Mouse (Mus musculus): ENCODE results near the gene G6pc. TPM values are rescaled to one million over a fixed set of nuclear protein-coding genes. Genes with fewer than 3 reads are reported as not detected.

The G6pc gene
- polyA plus RNA-seq, 1 experiment, result not detected

- WGBS, result 73% methylated on average over 11 of the region's 11 CpGs
- Histone ChIP-seq H3K4me1 (ENCODE audit: control insufficient read depth, insufficient read depth, low read length) (no peaks in the 10 kb centered on the region), H3K4me3 (replicated peaks; ENCODE audit: insufficient read depth, low read depth, low read length) (no peak overlapping the region), H3K27me3 (ENCODE audit: control insufficient read depth, insufficient read depth, low read length) (no peaks in the 10 kb centered on the region), H3K27ac (ENCODE audit: insufficient read depth, low read length) (no peak overlapping the region)
- no peak for TF ChIP-seq CTCF (IDR thresholded peaks at IDR 0.05; ENCODE audit: borderline replicate concordance, insufficient read depth, low read depth, low read length)
- TF ChIP-seq POLR2A (IDR thresholded peaks at IDR 0.05; ENCODE audit: borderline replicate concordance, insufficient read depth, low read length), result no peak
- no peak for DNase-seq
These were observed 16.2 kb upstream of the G6pc start for GRCm38 (mm10) chr11:101351100-101351720.

GRCm38 (mm10) chr11:101351721-101352111 is 15.6 kb upstream of the G6pc start:
- DNase-seq, result no peak
- Histone ChIP-seq H3K4me3 (replicated peaks; ENCODE audit: insufficient read depth, low read depth, low read length) (no peak overlapping the region), H3K27me3 (ENCODE audit: control insufficient read depth, insufficient read depth, low read length) (no peaks in the 10 kb centered on the region), H3K4me1 (ENCODE audit: control insufficient read depth, insufficient read depth, low read length) (no peaks in the 10 kb centered on the region), H3K27ac (ENCODE audit: insufficient read depth, low read length) (no peak overlapping the region)
- no peak for TF ChIP-seq POLR2A (IDR thresholded peaks at IDR 0.05; ENCODE audit: borderline replicate concordance, insufficient read depth, low read length)
- no peak for TF ChIP-seq CTCF (IDR thresholded peaks at IDR 0.05; ENCODE audit: borderline replicate concordance, insufficient read depth, low read depth, low read length)
- WGBS, result 75% methylated on average over 3 of the region's 3 CpGs

- WGBS, result 81% methylated on average over 12 of the region's 12 CpGs
- no peak overlapping the region for H3K4me3 ChIP-seq (replicated peaks; ENCODE audit: insufficient read depth, low read depth, low read length)
- no peaks in the 10 kb centered on the region for H3K27me3 ChIP-seq (ENCODE audit: control insufficient read depth, insufficient read depth, low read length)
- TF ChIP-seq CTCF (IDR thresholded peaks at IDR 0.05; ENCODE audit: borderline replicate concordance, insufficient read depth, low read depth, low read length) (no peak), POLR2A (IDR thresholded peaks at IDR 0.05; ENCODE audit: borderline replicate concordance, insufficient read depth, low read length) (no peak)
- no peaks in the 10 kb centered on the region for H3K4me1 ChIP-seq (ENCODE audit: control insufficient read depth, insufficient read depth, low read length)
- no peak for DNase-seq
- H3K27ac ChIP-seq (ENCODE audit: insufficient read depth, low read length), result no peak overlapping the region
These were observed 13.9 kb upstream of the G6pc start for GRCm38 (mm10) chr11:101353436-101353835.

GRCm38 (mm10) chr11:101354438-101355010 is 12.8 kb upstream of the G6pc start:
- Histone ChIP-seq H3K27ac (ENCODE audit: insufficient read depth, low read length) (no peak overlapping the region), H3K4me3 (replicated peaks; ENCODE audit: insufficient read depth, low read depth, low read length) (no peak overlapping the region), H3K27me3 (ENCODE audit: control insufficient read depth, insufficient read depth, low read length) (no peaks in the 10 kb centered on the region), H3K4me1 (ENCODE audit: control insufficient read depth, insufficient read depth, low read length) (no peaks in the 10 kb centered on the region)
- TF ChIP-seq CTCF (IDR thresholded peaks at IDR 0.05; ENCODE audit: borderline replicate concordance, insufficient read depth, low read depth, low read length) (no peak), POLR2A (IDR thresholded peaks at IDR 0.05; ENCODE audit: borderline replicate concordance, insufficient read depth, low read length) (no peak)
- WGBS, result 77% methylated on average over 5 of the region's 5 CpGs
- no peak for DNase-seq

- 87% methylated on average over 2 of the region's 2 CpGs for WGBS
- DNase-seq, result no peak
- Histone ChIP-seq H3K27me3 (ENCODE audit: control insufficient read depth, insufficient read depth, low read length) (no peaks in the 10 kb centered on the region), H3K4me3 (replicated peaks; ENCODE audit: insufficient read depth, low read depth, low read length) (no peak overlapping the region), H3K27ac (ENCODE audit: insufficient read depth, low read length) (no peak overlapping the region), H3K4me1 (ENCODE audit: control insufficient read depth, insufficient read depth, low read length) (no peaks in the 10 kb centered on the region)
- TF ChIP-seq POLR2A (IDR thresholded peaks at IDR 0.05; ENCODE audit: borderline replicate concordance, insufficient read depth, low read length), result no peak
- TF ChIP-seq CTCF (IDR thresholded peaks at IDR 0.05; ENCODE audit: borderline replicate concordance, insufficient read depth, low read depth, low read length), result no peak
These were observed 11.4 kb upstream of the G6pc start for GRCm38 (mm10) chr11:101355916-101356315.

- no peak for DNase-seq
- Histone ChIP-seq H3K27me3 (ENCODE audit: control insufficient read depth, insufficient read depth, low read length) (no peaks in the 10 kb centered on the region), H3K27ac (ENCODE audit: insufficient read depth, low read length) (no peak overlapping the region), H3K4me1 (ENCODE audit: control insufficient read depth, insufficient read depth, low read length) (no peaks in the 10 kb centered on the region), H3K4me3 (replicated peaks; ENCODE audit: insufficient read depth, low read depth, low read length) (no peak overlapping the region)
- no peak for TF ChIP-seq CTCF (IDR thresholded peaks at IDR 0.05; ENCODE audit: borderline replicate concordance, insufficient read depth, low read depth, low read length)
- TF ChIP-seq POLR2A (IDR thresholded peaks at IDR 0.05; ENCODE audit: borderline replicate concordance, insufficient read depth, low read length), result no peak
- 77% methylated on average over 3 of the region's 3 CpGs for whole genome bisulfite sequencing
These were observed 9.7 kb upstream of the G6pc start for GRCm38 (mm10) chr11:101357505-101358182.

GRCm38 (mm10) chr11:101359776-101360175 is 7.6 kb upstream of the G6pc start:
- Histone ChIP-seq H3K4me1 (ENCODE audit: control insufficient read depth, insufficient read depth, low read length) (no peaks in the 10 kb centered on the region), H3K4me3 (replicated peaks; ENCODE audit: insufficient read depth, low read depth, low read length) (no peak overlapping the region), H3K27ac (ENCODE audit: insufficient read depth, low read length) (no peak overlapping the region), H3K27me3 (ENCODE audit: control insufficient read depth, insufficient read depth, low read length) (no peaks in the 10 kb centered on the region)
- TF ChIP-seq CTCF (IDR thresholded peaks at IDR 0.05; ENCODE audit: borderline replicate concordance, insufficient read depth, low read depth, low read length) (no peak), POLR2A (IDR thresholded peaks at IDR 0.05; ENCODE audit: borderline replicate concordance, insufficient read depth, low read length) (no peak)
- WGBS, result 73% methylated on average over 9 of the region's 9 CpGs
- DNase-seq, result no peak

- Histone ChIP-seq H3K4me1 (ENCODE audit: control insufficient read depth, insufficient read depth, low read length) (no peaks in the 10 kb centered on the region), H3K27me3 (ENCODE audit: control insufficient read depth, insufficient read depth, low read length) (no peaks in the 10 kb centered on the region), H3K4me3 (replicated peaks; ENCODE audit: insufficient read depth, low read depth, low read length) (no peak overlapping the region), H3K27ac (ENCODE audit: insufficient read depth, low read length) (no peak overlapping the region)
- DNase-seq, result no peak
- TF ChIP-seq CTCF (IDR thresholded peaks at IDR 0.05; ENCODE audit: borderline replicate concordance, insufficient read depth, low read depth, low read length), result no peak
- TF ChIP-seq POLR2A (IDR thresholded peaks at IDR 0.05; ENCODE audit: borderline replicate concordance, insufficient read depth, low read length), result no peak
- 60% methylated on average over 3 of the region's 3 CpGs for WGBS
These were observed 6.7 kb upstream of the G6pc start for GRCm38 (mm10) chr11:101360651-101361113.

Measured in cerebellum, adult 2 months (tissue).